Mouse (Mus musculus) myocyte (in vitro differentiated cells): Measurements from ENCODE around the gene Gtf3c3. TPM values are rescaled to one million over a fixed set of nuclear protein-coding genes. Genes with fewer than 3 reads are reported as not detected.

Experiments used
- H3K27me3 ChIP-seq: one replicate; pipeline ENCODE4 v1.6.1; 2011; ENCODE audit not compliant: control insufficient read depth, insufficient read depth, insufficient read length
- H3K36me3 ChIP-seq: one replicate; pipeline ENCODE4 v1.6.1; 2011; ENCODE audit not compliant: control insufficient read depth, insufficient read depth
- H3K4me2 ChIP-seq: one replicate; pipeline ENCODE4 v1.6.1; 2011; ENCODE audit warnings: low read depth, control low read depth
- H3K4me3 ChIP-seq: one replicate; pipeline ENCODE4 v1.5.1; 2011; ENCODE audit warnings: mild to moderate bottlenecking, control low read depth, moderate library complexity
- H3K79me2 ChIP-seq: one replicate; pipeline ENCODE4 v1.6.1; 2011; ENCODE audit not compliant: control insufficient read depth, insufficient read depth
- H3ac ChIP-seq: one replicate; pipeline ENCODE4 v1.6.1; 2011; ENCODE audit not compliant: control insufficient read depth, insufficient read length
- CEBPB ChIP-seq: IDR thresholded peaks from 2 replicates; pipeline ENCODE4 v1.6.1; 2011; ENCODE audit warnings: mild to moderate bottlenecking, moderate library complexity; ENCODE audit not compliant: poor library complexity, insufficient read depth, severe bottlenecking
- E2F4 ChIP-seq: IDR thresholded peaks from one replicate; pipeline ENCODE4 v1.6.1; 2011; ENCODE audit warnings: mild to moderate bottlenecking, control low read depth, moderate library complexity; ENCODE audit not compliant: insufficient read depth
- MAX ChIP-seq: IDR thresholded peaks from one replicate; pipeline ENCODE4 v1.6.1; 2011; ENCODE audit warnings: low read depth, mild to moderate bottlenecking, control low read depth
- MYOD1 ChIP-seq, 3 experiments: IDR thresholded peaks; one replicate each; pipeline ENCODE4 v1.6.1; 2011; ENCODE audit warnings: control low read depth in 2 of 3, low read depth in 2 of 3, mild to moderate bottlenecking in 2 of 3, moderate library complexity in 1 of 3; ENCODE audit not compliant: insufficient read length in 2 of 3, control insufficient read depth in 1 of 3
- MYOG ChIP-seq, 3 experiments: IDR thresholded peaks; one replicate each; pipeline ENCODE4 v1.6.1; 2011; ENCODE audit warnings: control low read depth in 2 of 3, low read depth in 2 of 3, mild to moderate bottlenecking in 2 of 3; ENCODE audit not compliant: insufficient read length in 2 of 3, control insufficient read depth in 1 of 3, insufficient read depth in 1 of 3
- POLR2A ChIP-seq: IDR thresholded peaks from one replicate; pipeline ENCODE4 v1.6.1; 2011; ENCODE audit warnings: low read depth, mild to moderate bottlenecking, control low read depth, moderate library complexity; ENCODE audit not compliant: insufficient read length
- POLR2AphosphoS2 ChIP-seq: IDR thresholded peaks from one replicate; pipeline ENCODE4 v1.6.1; 2011; ENCODE audit warnings: low read depth, control low read depth; ENCODE audit not compliant: insufficient read length
- REST ChIP-seq: IDR thresholded peaks from one replicate; pipeline ENCODE4 v1.6.1; 2011; ENCODE audit warnings: mild to moderate bottlenecking, control low read depth, moderate library complexity; ENCODE audit not compliant: insufficient read depth, insufficient read length
- SRF ChIP-seq: IDR thresholded peaks from one replicate; pipeline ENCODE4 v1.6.1; 2011; ENCODE audit warnings: low read depth; ENCODE audit not compliant: control insufficient read depth, insufficient read length
- TCF12 ChIP-seq: IDR thresholded peaks from one replicate; pipeline ENCODE4 v1.6.1; 2011; ENCODE audit warnings: mild to moderate bottlenecking, control low read depth; ENCODE audit not compliant: poor library complexity, insufficient read depth, severe bottlenecking
- TCF3 ChIP-seq: IDR thresholded peaks from one replicate; pipeline ENCODE4 v1.6.1; 2011; ENCODE audit warnings: low read depth, control low read depth; ENCODE audit not compliant: insufficient read length
- USF1 ChIP-seq: IDR thresholded peaks from one replicate; pipeline ENCODE4 v1.6.1; 2011; ENCODE audit warnings: low read depth, mild to moderate bottlenecking, control low read depth, moderate library complexity
- polyA plus RNA-seq: library from polyadenylated mRNA; unstranded; fragments of >200 nt; fragmentation: generic; extraction: Trizol; gene quantifications from one replicate; pipeline ENCODE4 v1.2.1, GENCODE M21; 2012; ENCODE audit warnings: missing spikeins

Gene Gtf3c3
- 6.0 TPM for polyA plus RNA-seq

- TF ChIP-seq USF1 = no peak
- peak; percentile 8 for TF ChIP-seq E2F4
- no peak for TF ChIP-seq CEBPB
- TF ChIP-seq POLR2AphosphoS2 = peak; percentile 83
- peak; percentile 34 for TF ChIP-seq SRF
- no peak for TF ChIP-seq TCF3
- peak in 1 of 3 experiments; percentile 26 for TF ChIP-seq MYOD1 (IDR thresholded peaks at IDR 0.05; ENCODE audit: control insufficient read depth in 1 of 3, insufficient read length in 2 of 3, low read depth in 2 of 3)
- peak in 2 of 3 experiments; percentile 57 for TF ChIP-seq MYOG (IDR thresholded peaks at IDR 0.05; ENCODE audit: control insufficient read depth in 1 of 3, insufficient read depth in 1 of 3, insufficient read length in 2 of 3, low read depth in 2 of 3)
- no peak for TF ChIP-seq REST
- TF ChIP-seq MAX = no peak
- TF ChIP-seq POLR2A = peak; percentile 77
- no peak for TF ChIP-seq TCF12
- Histone ChIP-seq H3K27me3 (no peaks in the 10 kb centered on the region), H3K4me3 (peak within 1 kb of the TSS; percentile 74), H3K79me2 (peaks cover 10% of the 10 kb centered on the region), H3K36me3 (peaks cover 16% of the 10 kb centered on the region), H3K4me2 (peak within 1 kb of the TSS; percentile 85), H3ac (no peak within 1 kb of the TSS)
These were observed at the start of gene Gtf3c3 for GRCm38 (mm10) chr1:54438340-54439079. TSS of gene Gtf3c3 (minus strand) at chr1:54438971.

- Histone ChIP-seq H3K36me3 (no peaks in the 10 kb centered on the region), H3ac (no peak overlapping the region)
- peak; percentile 53 for TF ChIP-seq TCF12
- peak in 2 of 3 experiments; percentile 56 to 64 for TF ChIP-seq MYOG (IDR thresholded peaks at IDR 0.05; ENCODE audit: control insufficient read depth in 1 of 3, insufficient read depth in 1 of 3, insufficient read length in 2 of 3, low read depth in 2 of 3)
- TF ChIP-seq MYOD1 (IDR thresholded peaks at IDR 0.05; ENCODE audit: control insufficient read depth in 1 of 3, insufficient read length in 2 of 3, low read depth in 2 of 3) = peak in 2 of 3 experiments; percentile 76 to 78
- TF ChIP-seq POLR2AphosphoS2 = no peak
These were observed 46.1 kb upstream of the Gtf3c3 start for GRCm38 (mm10) chr1:54484744-54485420.

GRCm38 (mm10) chr1:54480491-54480890 lies 41.7 kb upstream of the Gtf3c3 start:
- Histone ChIP-seq H3K27me3 (no peaks in the 10 kb centered on the region), H3K4me2 (no peak overlapping the region), H3K4me3 (no peak overlapping the region), H3K36me3 (no peaks in the 10 kb centered on the region), H3ac (no peak overlapping the region), H3K79me2 (no peaks in the 10 kb centered on the region)
- TF ChIP-seq USF1 = no peak
- no peak for TF ChIP-seq SRF
- no peak for TF ChIP-seq REST
- no peak for TF ChIP-seq MYOD1 (IDR thresholded peaks at IDR 0.05; ENCODE audit: control insufficient read depth in 1 of 3, insufficient read length in 2 of 3, low read depth in 2 of 3)
- no peak for TF ChIP-seq POLR2A
- no peak for TF ChIP-seq CEBPB
- TF ChIP-seq TCF12 = no peak
- no peak for TF ChIP-seq MAX
- TF ChIP-seq E2F4 = no peak
- TF ChIP-seq MYOG (IDR thresholded peaks at IDR 0.05; ENCODE audit: control insufficient read depth in 1 of 3, insufficient read depth in 1 of 3, insufficient read length in 2 of 3, low read depth in 2 of 3) = no peak
- TF ChIP-seq POLR2AphosphoS2 = no peak
- TF ChIP-seq TCF3 = no peak

More at GRCm38 (mm10) chr1:54484744-54485420, 46.1 kb upstream of the Gtf3c3 start:
- no peak overlapping the region for H3K4me3 ChIP-seq
- H3K4me2 ChIP-seq = no peak overlapping the region
- no peaks in the 10 kb centered on the region for H3K79me2 ChIP-seq
- H3K27me3 ChIP-seq = no peaks in the 10 kb centered on the region

GRCm38 (mm10) chr1:54468662-54469061 lies 29.9 kb upstream of the Gtf3c3 start:
- no peak overlapping the region for H3K4me3 ChIP-seq
- H3K79me2 ChIP-seq = no peaks in the 10 kb centered on the region
- no peak overlapping the region for H3K4me2 ChIP-seq
- no peak overlapping the region for H3ac ChIP-seq
- H3K27me3 ChIP-seq = no peaks in the 10 kb centered on the region
- TF ChIP-seq TCF3 (no peak), MAX (no peak), USF1 (no peak), CEBPB (no peak), MYOG (IDR thresholded peaks at IDR 0.05; ENCODE audit: control insufficient read depth in 1 of 3, insufficient read depth in 1 of 3, insufficient read length in 2 of 3, low read depth in 2 of 3) (no peak), E2F4 (no peak), REST (no peak), SRF (no peak), TCF12 (no peak), MYOD1 (IDR thresholded peaks at IDR 0.05; ENCODE audit: control insufficient read depth in 1 of 3, insufficient read length in 2 of 3, low read depth in 2 of 3) (no peak), POLR2A (no peak), POLR2AphosphoS2 (no peak)
- H3K36me3 ChIP-seq = no peaks in the 10 kb centered on the region
